Mouse (Mus musculus): ENCODE measurements at regions not wholly inside any gene's neighbourhood (a gene's known extent, or its start where the extent isn't known, plus 50 kb on each side); places are given as distances from the start of the nearest gene placed in this dataset.

DNA sequence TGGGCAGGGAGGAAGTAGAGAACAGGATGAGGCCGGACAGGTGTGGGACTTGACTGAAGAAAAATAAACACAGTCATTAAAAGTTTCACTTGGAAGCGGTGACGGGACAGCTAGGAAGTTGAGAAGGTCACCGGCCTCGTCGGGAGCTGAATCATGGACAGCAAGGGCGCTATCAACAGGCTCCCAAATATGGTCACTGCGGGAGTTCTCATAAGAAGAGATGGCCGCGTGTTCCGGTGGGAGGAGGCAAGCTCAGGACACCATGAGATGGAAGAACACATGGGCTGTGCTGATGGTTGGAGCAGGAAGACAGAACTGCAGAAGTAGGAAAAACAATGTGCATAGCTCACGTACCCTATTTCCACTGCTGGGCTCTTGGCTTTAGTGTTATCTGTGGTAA, 68.9 kb upstream of the Vldlr start:
- no peaks in the 10 kb centered on the region for H3K9me3 ChIP-seq
- no peak for ATAC-seq (ENCODE audit: insufficient number of reproducible peaks, insufficient read depth, low FRiP score, low TSS enrichment, low read depth)
- H3K27ac ChIP-seq, result no peak overlapping the region
- H3K4me3 ChIP-seq, result no peak overlapping the region
- 78% methylated on average over 12 of the region's 12 CpGs for WGBS
- no peaks in the 10 kb centered on the region for H3K36me3 ChIP-seq
- H3K4me1 ChIP-seq, result peaks cover 31% of the 10 kb centered on the region
- H3K4me2 ChIP-seq, result no peak overlapping the region
- no peak overlapping the region for H3K9ac ChIP-seq
- H3K27me3 ChIP-seq, result no peaks in the 10 kb centered on the region

DNA sequence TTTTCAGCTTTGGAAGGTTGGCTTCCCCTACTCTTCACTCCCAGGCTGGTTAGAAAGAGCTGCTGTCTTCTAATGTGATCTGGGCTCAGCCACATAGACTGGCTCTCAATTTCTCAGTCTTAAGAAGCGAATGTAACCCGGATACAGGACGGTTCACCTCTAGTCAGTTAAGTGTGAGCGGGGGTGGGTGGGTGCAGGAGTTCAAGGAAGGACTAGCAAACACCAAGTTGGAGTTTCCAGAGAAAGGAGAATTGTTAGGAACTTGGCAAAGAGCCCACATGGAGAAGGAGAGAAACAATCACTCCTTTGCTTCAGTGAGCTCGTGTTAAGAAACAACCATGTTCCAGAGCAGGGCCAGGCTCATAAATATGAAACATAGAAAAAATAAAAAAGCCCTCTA, 68.0 kb upstream of the Vldlr start:
- Histone ChIP-seq H3K4me1 (peaks cover 29% of the 10 kb centered on the region), H3K9me3 (no peaks in the 10 kb centered on the region), H3K27ac (peak overlapping the region; percentile 72), H3K36me3 (no peaks in the 10 kb centered on the region), H3K4me3 (no peak overlapping the region), H3K9ac (no peak overlapping the region), H3K27me3 (no peaks in the 10 kb centered on the region), H3K4me2 (no peak overlapping the region)
- no peak for ATAC-seq (ENCODE audit: insufficient number of reproducible peaks, insufficient read depth, low FRiP score, low TSS enrichment, low read depth)
- 64% methylated on average over 5 of the region's 5 CpGs for WGBS

DNA sequence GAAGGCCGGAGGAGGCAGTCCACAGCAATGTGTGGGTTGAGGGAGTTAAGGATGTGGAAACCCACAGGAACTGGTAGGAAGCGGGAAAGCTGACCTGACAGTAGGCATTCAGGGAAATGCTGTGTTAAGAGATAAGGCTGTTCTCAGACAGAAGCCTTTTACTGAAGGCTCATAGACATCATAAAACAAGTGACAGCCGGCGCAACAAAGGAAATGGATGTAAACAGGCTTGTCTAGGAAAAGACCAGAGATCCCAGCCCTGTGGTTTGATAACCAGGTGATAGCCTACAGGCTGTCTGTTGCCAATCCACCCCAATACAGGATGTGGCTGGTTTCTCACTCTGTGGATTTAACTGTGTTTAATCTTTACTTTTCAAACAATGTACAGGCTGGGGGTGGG, 66.7 kb upstream of the Vldlr start:
- H3K4me3 ChIP-seq, result no peak overlapping the region
- no peak overlapping the region for H3K4me2 ChIP-seq
- peaks cover 19% of the 10 kb centered on the region for H3K4me1 ChIP-seq
- no peaks in the 10 kb centered on the region for H3K9me3 ChIP-seq
- no peak overlapping the region for H3K27ac ChIP-seq
- no peak overlapping the region for H3K9ac ChIP-seq
- H3K27me3 ChIP-seq, result no peaks in the 10 kb centered on the region
- H3K36me3 ChIP-seq, result no peaks in the 10 kb centered on the region
- WGBS, result 82% methylated on average over 4 of the region's 4 CpGs
- no peak for ATAC-seq (ENCODE audit: insufficient number of reproducible peaks, insufficient read depth, low FRiP score, low TSS enrichment, low read depth)

DNA sequence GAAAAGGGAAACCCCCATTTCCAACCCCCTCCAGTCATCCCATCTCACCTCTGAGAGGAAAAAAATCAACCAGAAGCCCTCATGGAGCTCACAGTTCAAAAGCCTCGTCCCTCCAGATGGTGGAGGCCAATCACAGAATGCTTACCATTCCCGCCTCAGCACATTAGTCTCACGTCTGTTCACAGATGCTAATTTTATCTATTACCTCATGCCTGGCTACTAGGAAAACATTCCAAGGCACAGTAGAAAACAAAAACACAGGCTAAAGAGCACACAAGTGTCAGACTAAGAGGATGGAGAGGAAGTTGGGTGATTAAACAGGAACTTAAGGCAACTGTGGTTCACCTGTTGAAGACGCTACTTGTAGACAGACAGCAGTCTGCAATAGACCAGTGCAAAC, 54.4 kb upstream of the Vldlr start:
- H3K36me3 ChIP-seq, result no peaks in the 10 kb centered on the region
- H3K9ac ChIP-seq, result no peak overlapping the region
- 68% methylated on average over 4 of the region's 4 CpGs for WGBS
- no peak overlapping the region for H3K27ac ChIP-seq
- ATAC-seq (ENCODE audit: insufficient number of reproducible peaks, insufficient read depth, low FRiP score, low TSS enrichment, low read depth), result no peak
- H3K4me1 ChIP-seq, result no peaks in the 10 kb centered on the region
- H3K4me2 ChIP-seq, result no peak overlapping the region
- no peaks in the 10 kb centered on the region for H3K27me3 ChIP-seq
- no peak overlapping the region for H3K4me3 ChIP-seq
- H3K9me3 ChIP-seq, result no peaks in the 10 kb centered on the region
